Mouse (Mus musculus): ENCODE measurements around the gene Rtkn2.
"Not testable (repeated sequence)": the region's sequence is repeated elsewhere in the genome, so short reads cannot be mapped to it uniquely, and the experiment has no call there.

The Rtkn2 gene

GRCm38 (mm10) chr10:68075181-68075580 is 95.8 kb downstream of the Rtkn2 start:
- DNase-seq (ENCODE audit: low read depth, low spot score) = no peak

- DNase-seq (ENCODE audit: low read depth, low spot score) = no peak
These were observed 99.3 kb downstream of the Rtkn2 start for GRCm38 (mm10) chr10:68078708-68079107.

GRCm38 (mm10) chr10:68079910-68080670 is 100.7 kb downstream of the Rtkn2 start:
- no peak for DNase-seq (ENCODE audit: low read depth, low spot score)

GRCm38 (mm10) chr10:68081712-68082111 is 102.3 kb downstream of the Rtkn2 start:
- DNase-seq (ENCODE audit: low read depth, low spot score) = no peak

- no peak for DNase-seq (ENCODE audit: low read depth, low spot score)
These were observed 106.2 kb downstream of the Rtkn2 start for GRCm38 (mm10) chr10:68085574-68085973.

GRCm38 (mm10) chr10:68086973-68087372 is 107.6 kb downstream of the Rtkn2 start:
- no peak for DNase-seq (ENCODE audit: low read depth, low spot score)

GRCm38 (mm10) chr10:68087722-68088121 is 108.4 kb downstream of the Rtkn2 start:
- DNase-seq (ENCODE audit: low read depth, low spot score) = no peak

GRCm38 (mm10) chr10:68089435-68090196 is 110.2 kb downstream of the Rtkn2 start:
- no peak for DNase-seq (ENCODE audit: low read depth, low spot score)

- no peak for DNase-seq (ENCODE audit: low read depth, low spot score)
These were observed 110.8 kb downstream of the Rtkn2 start for GRCm38 (mm10) chr10:68090197-68090535.

- DNase-seq (ENCODE audit: low read depth, low spot score) = no peak
These were observed 111.2 kb downstream of the Rtkn2 start for GRCm38 (mm10) chr10:68090544-68090943.

- no peak for DNase-seq (ENCODE audit: low read depth, low spot score)
These were observed 111.6 kb downstream of the Rtkn2 start for GRCm38 (mm10) chr10:68091011-68091410.

- no peak for DNase-seq (ENCODE audit: low read depth, low spot score)
These were observed 112.5 kb downstream of the Rtkn2 start for GRCm38 (mm10) chr10:68091840-68092239.

GRCm38 (mm10) chr10:68093496-68093895 is 114.1 kb downstream of the Rtkn2 start:
- no peak for DNase-seq (ENCODE audit: low read depth, low spot score)

GRCm38 (mm10) chr10:68095136-68095535 is 115.8 kb downstream of the Rtkn2 start:
- no peak for DNase-seq (ENCODE audit: low read depth, low spot score)

- DNase-seq (ENCODE audit: low read depth, low spot score) = no peak
These were observed 117.0 kb downstream of the Rtkn2 start for GRCm38 (mm10) chr10:68096395-68096794.

- DNase-seq (ENCODE audit: low read depth, low spot score) = no peak
These were observed 118.7 kb downstream of the Rtkn2 start for GRCm38 (mm10) chr10:68097821-68098675.

- not testable (repeated sequence) for DNase-seq (ENCODE audit: low read depth, low spot score)
These were observed 120.4 kb downstream of the Rtkn2 start for GRCm38 (mm10) chr10:68099801-68100200.

- DNase-seq (ENCODE audit: low read depth, low spot score) = no peak
These were observed 121.1 kb downstream of the Rtkn2 start for GRCm38 (mm10) chr10:68100506-68100905.

- DNase-seq (ENCODE audit: low read depth, low spot score) = no peak
These were observed 121.9 kb downstream of the Rtkn2 start for GRCm38 (mm10) chr10:68101251-68101650.

- no peak for DNase-seq (ENCODE audit: low read depth, low spot score)
These were observed 123.2 kb downstream of the Rtkn2 start for GRCm38 (mm10) chr10:68102566-68102965.

GRCm38 (mm10) chr10:68103078-68103855 is 123.9 kb downstream of the Rtkn2 start:
- no peak for DNase-seq (ENCODE audit: low read depth, low spot score)

Data from c-Kit-negative CD71-positive TER-119-positive erythroid progenitor cells, embryonic 14.5 days (primary cell).